Mouse (Mus musculus): ENCODE measurements around the gene Kdm3a. TPM values are rescaled to one million over a fixed set of nuclear protein-coding genes. Genes with fewer than 3 reads are reported as not detected.

Gene Kdm3a
- polyA plus RNA-seq (2012; ENCODE audit: low replicate concordance): 1.3 and 4.3 TPM in 2 replicates

DNA sequence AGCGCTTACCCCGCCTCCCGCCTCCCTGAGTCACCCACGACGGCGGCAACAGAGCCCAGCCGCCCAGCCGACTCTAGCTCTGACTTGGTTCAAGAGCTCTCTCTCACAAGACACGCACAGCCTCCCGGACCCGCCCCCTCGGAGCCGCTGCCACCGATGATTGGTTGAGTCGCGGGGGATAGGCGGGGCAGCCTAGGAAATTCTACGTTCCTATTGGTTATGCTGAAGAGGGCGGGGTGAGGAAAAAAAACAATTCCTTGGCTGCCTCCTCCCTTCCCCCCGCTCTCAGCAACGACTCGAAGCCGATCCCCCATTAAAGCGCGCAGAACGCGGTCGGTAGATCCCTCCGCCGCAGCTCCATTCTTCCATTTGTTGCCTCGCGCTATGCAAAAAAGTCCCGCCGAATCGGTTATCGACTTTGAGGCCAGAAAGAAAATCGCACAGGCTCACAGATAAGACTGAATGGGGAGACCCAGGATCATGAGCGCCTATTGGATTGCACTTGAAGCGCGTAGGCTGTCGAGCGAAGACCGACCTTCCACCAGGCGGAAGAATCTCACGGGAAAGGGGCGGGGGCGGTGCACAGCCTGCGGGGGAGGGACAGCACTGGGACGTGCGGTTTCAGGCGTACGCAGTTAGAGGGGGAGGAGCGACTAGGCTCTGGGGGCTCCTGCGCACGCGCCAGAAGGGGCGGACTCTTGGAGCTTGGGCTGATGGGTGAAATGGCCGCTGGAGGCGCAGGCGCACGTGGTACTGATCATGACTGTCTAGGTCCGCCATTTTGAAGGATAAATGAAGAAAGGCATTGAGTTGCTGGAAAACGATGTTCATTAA is at the start of gene Kdm3a:
Gene Kdm3a, minus strand, starts transcription at position 162 of the 834 bp plus-strand sequence.

DNA sequence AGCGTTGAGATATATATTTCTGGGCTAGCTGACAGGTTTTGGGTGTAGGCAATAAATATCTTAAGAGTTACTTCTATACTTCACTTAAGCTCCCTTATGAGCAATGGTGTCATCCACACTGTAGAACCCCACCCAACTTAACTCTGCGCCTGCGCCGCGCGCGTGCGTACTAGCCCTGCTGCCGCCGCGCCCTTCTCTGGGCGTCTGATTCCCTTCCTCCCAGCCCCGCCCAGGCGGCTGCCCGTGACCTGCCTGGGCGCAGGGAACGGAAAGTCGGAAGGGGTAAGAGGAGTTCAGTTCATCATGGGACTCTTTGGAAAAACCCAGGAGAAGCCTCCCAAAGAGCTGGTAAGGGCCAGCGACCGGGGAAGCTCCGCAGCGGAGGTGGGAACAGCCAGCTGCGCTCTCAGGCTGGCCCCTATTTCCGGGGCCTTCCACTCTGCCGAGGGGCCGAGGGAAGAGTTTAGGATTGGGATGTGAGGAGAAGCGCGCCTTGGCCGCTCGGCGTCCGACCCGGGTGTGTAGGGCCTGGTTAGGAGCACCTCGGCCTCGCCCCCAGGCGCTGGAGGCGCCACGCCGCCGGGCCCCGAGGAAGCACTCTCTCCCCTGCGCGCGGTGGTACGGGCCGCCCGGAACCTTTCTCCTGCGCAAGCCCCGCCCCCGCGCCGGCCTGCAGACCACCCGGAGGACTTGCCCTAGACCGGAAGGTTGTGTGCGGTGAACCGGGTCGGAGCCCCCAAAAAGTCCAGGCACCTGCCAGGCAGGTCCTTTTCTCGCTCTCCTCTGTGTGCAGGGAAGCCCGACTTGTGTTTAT is 88.9 kb downstream of the Kdm3a start, which contains the start of gene Chmp3:
Gene Chmp3, plus strand, starts transcription at position 112 of the 814 bp plus-strand sequence.

Other genes starting within 250 kb of the Kdm3a start
- gene Rmnd5a, start 192.4 kb downstream of the Kdm3a start, polyA plus RNA-seq (2012; ENCODE audit: low replicate concordance): 4.7 and 6.3 TPM in 2 replicates
- 15.6 and 21.8 TPM in 2 replicates for gene Rnf103, start 139.1 kb downstream of the Kdm3a start, polyA plus RNA-seq (2012; ENCODE audit: low replicate concordance)
- gene Chmp3, start 89.2 kb downstream of the Kdm3a start, polyA plus RNA-seq (2012; ENCODE audit: low replicate concordance): 6.6 and 26.9 TPM in 2 replicates
- gene Reep1, start 74.6 kb upstream of the Kdm3a start, polyA plus RNA-seq (2012; ENCODE audit: low replicate concordance): 0.32 and 1.4 TPM in 2 replicates
- gene Mrpl35, start 194.0 kb upstream of the Kdm3a start, polyA plus RNA-seq (2012; ENCODE audit: low replicate concordance): 0.48 and 1.4 TPM in 2 replicates
- gene Immt, start 198.3 kb upstream of the Kdm3a start, polyA plus RNA-seq (2012; ENCODE audit: low replicate concordance): 20.3 and 100 TPM in 2 replicates